ENCODE assay signal across 18 mouse cellular contexts in the genomic region with DNA sequence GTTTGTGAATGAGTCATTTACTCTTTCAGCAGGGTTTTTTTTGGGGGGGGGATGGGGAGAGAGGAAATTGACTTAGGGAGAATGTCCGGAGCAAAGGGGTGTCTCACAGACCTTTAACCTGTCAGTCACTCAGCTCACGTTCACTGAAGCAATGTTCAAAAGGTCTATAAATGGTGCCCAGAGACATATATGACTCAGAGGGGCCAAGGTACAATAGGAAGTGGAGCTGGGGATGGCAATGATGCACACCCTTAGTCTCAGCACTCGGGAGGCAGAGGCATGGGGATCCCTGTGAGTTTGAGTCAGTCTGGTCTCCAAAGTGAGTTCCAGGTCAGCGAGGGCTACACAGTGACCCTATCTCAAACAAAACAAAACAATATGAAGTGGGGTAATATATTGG. TPM values are rescaled to one million over a fixed set of nuclear protein-coding genes. Genes with fewer than 3 reads are reported as not detected.
DNase-seq lines count a peak whose midpoint lies in the region; ATAC-seq and TF ChIP-seq lines count a peak whose summit lies in the region.
"Had no signal": no experiment of that assay in that cellular context is flagged by ENCODE, and none has a peak within 500 bp of the region (broad histone marks: within the 10 kb centered on the region; RNA-seq: fewer than 3 reads in every experiment).

No protein-coding gene starts in this region.

- no peak overlapping the region for H3K9ac ChIP-seq in liver, embryonic 16.5 days (ENCODE audit: low read depth, low read length)
- H3K9ac ChIP-seq in CH12.LX (ENCODE audit: insufficient read depth, low read depth), result no peak overlapping the region
- H3K9ac ChIP-seq in intestine, embryonic 15.5 days, result no peak overlapping the region
- H3K9ac ChIP-seq: embryonic facial prominence, embryonic 12.5 days; hindbrain, embryonic 14.5 days had no signal

- TF ChIP-seq EP300 in CH12.LX (IDR thresholded peaks at IDR 0.05; ENCODE audit: low read length), result no peak

- no peaks in the 10 kb centered on the region for H3K79me2 ChIP-seq in CH12.LX (replicated peaks; ENCODE audit: control insufficient read depth, extremely low read depth, insufficient read depth, poor library complexity, severe bottlenecking)

- H3K4me2 ChIP-seq in liver, embryonic 16.5 days (ENCODE audit: low read depth, low read length), result no peak overlapping the region
- no peak overlapping the region for H3K4me2 ChIP-seq in CH12.LX (ENCODE audit: insufficient read depth, low read depth, poor library complexity, severe bottlenecking)
- H3K4me2 ChIP-seq in intestine, embryonic 15.5 days (replicated peaks), result no peak overlapping the region
- H3K4me2 ChIP-seq: embryonic facial prominence, embryonic 12.5 days; hindbrain, embryonic 14.5 days had no signal

- H3K4me3 ChIP-seq in liver, embryonic 16.5 days (ENCODE audit: low read depth, low read length), result no peak overlapping the region
- no peak overlapping the region for H3K4me3 ChIP-seq in CH12.LX (replicated peaks in 1 of 3; ENCODE audit: low read depth in 2 of 3, low read length in 2 of 3, poor library complexity in 1 of 3)
- no peak overlapping the region for H3K4me3 ChIP-seq in intestine, embryonic 15.5 days (replicated peaks)
- H3K4me3 ChIP-seq in small intestine, adult 2 months (ENCODE audit: low read depth, low read length), result no peak overlapping the region
- H3K4me3 ChIP-seq: embryonic facial prominence, embryonic 12.5 days had no signal

- H3K4me1 ChIP-seq in liver, embryonic 16.5 days (ENCODE audit: control insufficient read depth, low read depth, low read length), result no peaks in the 10 kb centered on the region
- no peaks in the 10 kb centered on the region; a peak in 1 of 4 replicates for H3K4me1 ChIP-seq in CH12.LX (ENCODE audit: control insufficient read depth in 1 of 2, insufficient read depth in 2 of 2)
- H3K4me1 ChIP-seq in intestine, embryonic 15.5 days (replicated peaks), result no peaks in the 10 kb centered on the region
- H3K4me1 ChIP-seq in small intestine, adult 2 months (ENCODE audit: control insufficient read depth, insufficient read depth, insufficient read length, low read length), result peaks cover 11% of the 10 kb centered on the region
- H3K4me1 ChIP-seq: embryonic facial prominence, embryonic 12.5 days had no signal

- no peak overlapping the region for H3K27ac ChIP-seq in liver, embryonic 16.5 days (ENCODE audit: low read length)
- no peak overlapping the region for H3K27ac ChIP-seq in CH12.LX (ENCODE audit: insufficient read depth, low read depth)
- no peak overlapping the region for H3K27ac ChIP-seq in intestine, embryonic 15.5 days
- H3K27ac ChIP-seq in small intestine, adult 2 months (ENCODE audit: insufficient read depth, low read depth, low read length), result peak overlapping the region; percentile 91
- H3K27ac ChIP-seq: embryonic facial prominence, embryonic 12.5 days; hindbrain, embryonic 14.5 days had no signal

- no peaks in the 10 kb centered on the region for H3K9me3 ChIP-seq in liver, embryonic 16.5 days (replicated peaks; ENCODE audit: control insufficient read depth, low read length)
- peaks cover 3% of the 10 kb centered on the region for H3K9me3 ChIP-seq in CH12.LX (replicated peaks; ENCODE audit: low read length)
- H3K9me3 ChIP-seq in intestine, embryonic 15.5 days, result no peaks in the 10 kb centered on the region
- H3K9me3 ChIP-seq: embryonic facial prominence, embryonic 12.5 days had no signal

- peak; percentile 37 for ATAC-seq in liver, embryonic 16.5 days (ENCODE audit: low read depth)
- ATAC-seq in intestine, embryonic 15.5 days, result peak; percentile 91

- TF ChIP-seq CTCF in CH12.LX (conservative IDR thresholded peaks at IDR 0.05 in 1 of 2, IDR thresholded peaks at IDR 0.05 in 1 of 2; ENCODE audit: low read depth in 2 of 2, low read length in 2 of 2), result no peak
- TF ChIP-seq CTCF in small intestine, adult 2 months (IDR thresholded peaks at IDR 0.05; ENCODE audit: extremely low read depth, insufficient read length, insufficient replicate concordance, low read depth, low read length), result no peak

- WGBS in liver, embryonic 16.5 days (ENCODE audit: insufficient replicate concordance), result 35% methylated on average over 4 of the region's 4 CpGs
- 57% methylated on average over 4 of the region's 4 CpGs for WGBS in intestine, embryonic 15.5 days
- 32% methylated on average over 4 of the region's 4 CpGs for WGBS in small intestine, adult 2 months

- no peak for TF ChIP-seq RAD21 in CH12.LX (IDR thresholded peaks at IDR 0.05; ENCODE audit: low read depth, low read length)

- dilution Hi-C loops in CH12.LX (cut with MboI; ENCODE audit: extremely low pct_ligation_motif_present, extremely low pct_unique_long_range_greater_than_20kb, low sequenced_read_pairs), result no loop called here

- no peaks in the 10 kb centered on the region for H3K36me3 ChIP-seq in liver, embryonic 16.5 days (ENCODE audit: control insufficient read depth, insufficient read depth)
- no peaks in the 10 kb centered on the region for H3K36me3 ChIP-seq in CH12.LX (replicated peaks in 1 of 2; ENCODE audit: control insufficient read depth in 1 of 2, insufficient read depth in 1 of 2, low read length in 1 of 2)
- H3K36me3 ChIP-seq in intestine, embryonic 15.5 days, result no peaks in the 10 kb centered on the region
- H3K36me3 ChIP-seq in small intestine, adult 2 months (ENCODE audit: control insufficient read depth, insufficient read depth, low read length), result no peaks in the 10 kb centered on the region
- H3K36me3 ChIP-seq: embryonic facial prominence, embryonic 12.5 days had no signal

- DNase-seq in liver (no peak), CH12.LX (ENCODE audit: extremely low read depth) (no peak)
- DNase-seq in gastrocnemius, postnatal 14 days, result no peak
- no peak for DNase-seq in adrenal gland, postnatal 36 days
- no peak for DNase-seq in gastrocnemius, postnatal 25 days
- DNase-seq: adrenal gland, adult 2 months; cerebellum, adult 11-12 months; cerebellum, adult 9-10 months; cerebellum, postnatal 25 days; gastrocnemius, postnatal 36 days; heart, adult 11 months; heart, postnatal 10 days; heart, postnatal 4 days had no signal

- H3K27me3 ChIP-seq in liver, embryonic 16.5 days (ENCODE audit: control insufficient read depth, insufficient read depth, low read depth, low read length), result no peaks in the 10 kb centered on the region
- peaks cover 5% of the 10 kb centered on the region for H3K27me3 ChIP-seq in CH12.LX (replicated peaks)
- no peaks in the 10 kb centered on the region for H3K27me3 ChIP-seq in intestine, embryonic 15.5 days (replicated peaks)
- no peaks in the 10 kb centered on the region for H3K27me3 ChIP-seq in small intestine, adult 2 months (ENCODE audit: control insufficient read depth, insufficient read depth, low read length)
- H3K27me3 ChIP-seq: embryonic facial prominence, embryonic 12.5 days had no signal

- TF ChIP-seq POLR2A in CH12.LX (IDR thresholded peaks at IDR 0.05; ENCODE audit: low read depth, low read length), result no peak
- peak; percentile 58; the same call in 1 of the 2 replicates for TF ChIP-seq POLR2A in small intestine, adult 2 months (IDR thresholded peaks at IDR 0.05; ENCODE audit: low read depth, low read length)

- intact Hi-C loops in gastrocnemius, postnatal 14 days (cut with DNase I; ENCODE audit: low total_unique reads), result no loop called here

- in situ Hi-C loops in CH12.LX (cut with MboI; ENCODE audit: low pct_ligation_motif_present, low pct_unique_long_range_greater_than_20kb, low sequenced_read_pairs), result no loop called here

TF ChIP-seq in CH12.LX, 34 proteins besides CTCF, POLR2A, EP300 and RAD21:
- peak; percentile 59 for TF ChIP-seq ZNF384 (IDR thresholded peaks at IDR 0.05; ENCODE audit: low read depth, low read length)
- TF ChIP-seq BHLHE40 (IDR thresholded peaks at IDR 0.05; ENCODE audit: low read depth, low read length), result peak; percentile 55
- peak; percentile 42; the same call in 1 of the 2 replicates for TF ChIP-seq IRF4 (IDR thresholded peaks at IDR 0.05; ENCODE audit: low read depth, low read length)
- no peak for TF ChIP-seq MAFK (IDR thresholded peaks at IDR 0.05; ENCODE audit: insufficient replicate concordance, low read length)
- no peak for TF ChIP-seq KAT2A (IDR thresholded peaks at IDR 0.05; ENCODE audit: insufficient replicate concordance, low read length)

RNA-seq across cellular contexts. Expression of a gene that starts 11.7 kb away (rescaled TPM):
- 8.9 and 10.4 TPM in 2 replicates for polyA plus RNA-seq in liver, embryonic 16.5 days (2015; fragmentation: Nextera tagmentation; extraction: Ambion mirVana)
- total RNA-seq in CH12.LX (2012; rRNA removed), result 19.0 and 27.4 TPM in 2 replicates
- 4.8 and 6.4 TPM in 2 replicates for total RNA-seq in CH12.LX (2014; rRNA removed)
- polyA plus RNA-seq in CH12.LX (2012; ENCODE audit: insufficient read length, low read depth), result 13.5 and 15.0 TPM in 2 replicates
- 18.6 and 20.8 TPM in 2 replicates for polyA plus RNA-seq in intestine, embryonic 15.5 days (2015; fragmentation: Nextera tagmentation; extraction: Ambion mirVana)
- 48.2 and 132 TPM in 2 replicates for polyA plus RNA-seq in small intestine, adult 2 months (2012; rRNA removed)
- total RNA-seq in gastrocnemius, postnatal 14 days (2021), result 10 to 100 TPM; 52.7 to 61.5 TPM
- total RNA-seq in adrenal gland, postnatal 36 days (2021), result 10 to 100 TPM; 74.6 to 95.5 TPM
- 10 to 100 TPM; 68.5 to 72.2 TPM for total RNA-seq in gastrocnemius, postnatal 25 days (2021)

RNA-seq across cellular contexts. Expression of a gene that starts 45.1 kb away (rescaled TPM):
- 49.1 and 53.1 TPM in 2 replicates for polyA plus RNA-seq in liver, embryonic 16.5 days (2015; fragmentation: Nextera tagmentation; extraction: Ambion mirVana)
- total RNA-seq in CH12.LX (2012; rRNA removed) (63.6 and 67.7 TPM in 2 replicates), CH12.LX (2014; rRNA removed) (110 and 117 TPM in 2 replicates)
- 228 and 241 TPM in 2 replicates for polyA plus RNA-seq in CH12.LX (2012; ENCODE audit: insufficient read length, low read depth)
- polyA plus RNA-seq in intestine, embryonic 15.5 days (2015; fragmentation: Nextera tagmentation; extraction: Ambion mirVana), result 79.3 and 79.4 TPM in 2 replicates
- 13.0 and 34.8 TPM in 2 replicates for polyA plus RNA-seq in small intestine, adult 2 months (2012; rRNA removed)
- total RNA-seq in gastrocnemius, postnatal 14 days (2021), result 10 to 100 TPM; 76.5 to 93.9 TPM
- total RNA-seq in adrenal gland, postnatal 36 days (2021), result 100 to 1,000 TPM; 132 to 158 TPM
- total RNA-seq in gastrocnemius, postnatal 25 days (2021), result 10 to 100 TPM; 56.5 to 58.2 TPM

RNA-seq across cellular contexts. Expression of a gene that starts 60.0 kb away (rescaled TPM):
- 5.1 and 6.1 TPM in 2 replicates for polyA plus RNA-seq in liver, embryonic 16.5 days (2015; fragmentation: Nextera tagmentation; extraction: Ambion mirVana)
- total RNA-seq in CH12.LX (2012; rRNA removed) (8.2 and 8.9 TPM in 2 replicates), CH12.LX (2014; rRNA removed) (2.7 and 2.9 TPM in 2 replicates)
- polyA plus RNA-seq in CH12.LX (2012; ENCODE audit: insufficient read length, low read depth), result 6.4 and 6.9 TPM in 2 replicates
- 12.0 and 12.1 TPM in 2 replicates for polyA plus RNA-seq in intestine, embryonic 15.5 days (2015; fragmentation: Nextera tagmentation; extraction: Ambion mirVana)
- 26.1 and 52.6 TPM in 2 replicates for polyA plus RNA-seq in small intestine, adult 2 months (2012; rRNA removed)
- 10 to 100 TPM; 18.4 to 20.1 TPM for total RNA-seq in gastrocnemius, postnatal 14 days (2021)
- total RNA-seq in adrenal gland, postnatal 36 days (2021), result 10 to 100 TPM; 58.9 to 72.9 TPM
- 10 to 100 TPM; 13.7 to 13.9 TPM for total RNA-seq in gastrocnemius, postnatal 25 days (2021)
